Mouse (Mus musculus) midbrain, embryonic 10.5 days (tissue): Measurements from ENCODE around the gene Zfp526. TPM values are rescaled to one million over a fixed set of nuclear protein-coding genes. Genes with fewer than 3 reads are reported as not detected.

ENCODE experiments used
- DNase-seq: peaks from one replicate; pipeline ENCODE4 v3.0.0-alpha.2; 2017; ENCODE audit warnings: low spot score
- H3K27ac ChIP-seq: fragments of 300-500 bp; sonication (generic); replicated peaks from 2 replicates; pipeline ENCODE4 v1.5.1; 2016; ENCODE audit warnings: mild to moderate bottlenecking
- H3K27me3 ChIP-seq: fragments of 300-500 bp; sonication (generic); 2 replicates; pipeline ENCODE4 v1.6.1; 2016; ENCODE audit warnings: low read depth, mild to moderate bottlenecking; ENCODE audit not compliant: poor library complexity, severe bottlenecking
- H3K36me3 ChIP-seq: fragments of 300-500 bp; sonication (generic); 2 replicates; pipeline ENCODE4 v1.6.1; 2016; ENCODE audit warnings: mild to moderate bottlenecking, moderate library complexity
- H3K4me1 ChIP-seq: fragments of 300-500 bp; sonication (generic); 2 replicates; pipeline ENCODE4 v1.6.1; 2016
- H3K4me3 ChIP-seq: fragments of 300-500 bp; sonication (generic); 2 replicates; pipeline ENCODE4 v1.5.1; 2016; ENCODE audit warnings: mild to moderate bottlenecking, moderate library complexity
- H3K9me3 ChIP-seq: fragments of 300-500 bp; sonication (generic); replicated peaks from 2 replicates; pipeline ENCODE4 v1.6.1; 2016; ENCODE audit warnings: mild to moderate bottlenecking
- WGBS: fragments of 180-500 bp; shearing (Covaris S2); methylation state at CpG from one replicate; pipeline ENCODE4 v1.1.7; 2016; 5-methylcytosine and 5-hydroxymethylcytosine counted together
- polyA plus RNA-seq: library from polyadenylated mRNA; unstranded; fragments of >200 nt; fragmentation: Nextera tagmentation; extraction: Ambion mirVana; gene quantifications from 2 replicates; pipeline ENCODE4 v1.2.1, GENCODE M21; 2016

Zfp526 gene
- polyA plus RNA-seq, 1 experiment from 2014 or later, result 2.7 TPM

- no peak for DNase-seq
- WGBS, result 67% methylated on average over 12 of the region's 12 CpGs
- no peaks in the 10 kb centered on the region for H3K27me3 ChIP-seq
- H3K9me3 ChIP-seq, result no peaks in the 10 kb centered on the region
- H3K4me1 ChIP-seq, result peaks cover 52% of the 10 kb centered on the region
- peaks cover 11% of the 10 kb centered on the region; the same call in 1 of the 2 replicates for H3K36me3 ChIP-seq
- H3K27ac ChIP-seq, result no peak overlapping the region
- H3K4me3 ChIP-seq, result 0 out of 2 replicates have a peak overlapping the region, but pooled peaks have one; percentile 81
Observed at GRCm38 (mm10) chr7:25217653-25218395, 3.4 kb upstream of the Zfp526 start.

GRCm38 (mm10) chr7:25218705-25219415 is 2.4 kb upstream of the Zfp526 start:
- WGBS, result under 1% methylated on average over 53 of the region's 53 CpGs
- DNase-seq, result peak; percentile 85
- Histone ChIP-seq H3K9me3 (no peaks in the 10 kb centered on the region), H3K27ac (peak overlapping the region; percentile 90), H3K4me3 (peak overlapping the region; percentile 81), H3K36me3 (peaks cover 15% of the 10 kb centered on the region), H3K4me1 (peaks cover 55% of the 10 kb centered on the region), H3K27me3 (no peaks in the 10 kb centered on the region)

- Histone ChIP-seq H3K27me3 (no peaks in the 10 kb centered on the region), H3K4me3 (peak overlapping the region; percentile 81), H3K27ac (peak overlapping the region; percentile 90), H3K36me3 (peaks cover 18% of the 10 kb centered on the region), H3K9me3 (no peaks in the 10 kb centered on the region), H3K4me1 (peaks cover 55% of the 10 kb centered on the region)
- WGBS, result under 1% methylated on average over 16 of the region's 16 CpGs
- no peak for DNase-seq
Observed at GRCm38 (mm10) chr7:25219416-25219750, 1.8 kb upstream of the Zfp526 start.

GRCm38 (mm10) chr7:25219756-25220456 is 1.3 kb upstream of the Zfp526 start:
- Histone ChIP-seq H3K36me3 (peaks cover 23% of the 10 kb centered on the region), H3K4me1 (peaks cover 55% of the 10 kb centered on the region), H3K4me3 (peak overlapping the region; percentile 81), H3K9me3 (no peaks in the 10 kb centered on the region), H3K27me3 (no peaks in the 10 kb centered on the region), H3K27ac (peak overlapping the region; percentile 90)
- peak; percentile 92 for DNase-seq
- 3% methylated on average over 31 of the region's 31 CpGs for WGBS

- Histone ChIP-seq H3K27me3 (no peaks in the 10 kb centered on the region), H3K4me3 (peak within 1 kb of the TSS; percentile 81), H3K9me3 (no peaks in the 10 kb centered on the region), H3K27ac (peak within 1 kb of the TSS; percentile 90), H3K36me3 (peaks cover 25% of the 10 kb centered on the region), H3K4me1 (peaks cover 55% of the 10 kb centered on the region)
- 11% methylated on average over 20 of the region's 20 CpGs for WGBS
- DNase-seq, result peak; percentile 23
Observed at GRCm38 (mm10) chr7:25220457-25221101, 646 bp upstream of the Zfp526 start, which contains the start of gene Dedd2. Gene Dedd2 (minus strand): TSS chr7:25220615.

- Histone ChIP-seq H3K4me3 (peak overlapping the region; percentile 81), H3K4me1 (peaks cover 55% of the 10 kb centered on the region), H3K27me3 (no peaks in the 10 kb centered on the region), H3K9me3 (no peaks in the 10 kb centered on the region), H3K36me3 (peaks cover 43% of the 10 kb centered on the region), H3K27ac (peak overlapping the region; percentile 90)
- 89% methylated on average over 10 of the region's 10 CpGs for WGBS
- DNase-seq, result no peak
Observed at GRCm38 (mm10) chr7:25222275-25222967, 1.2 kb downstream of the Zfp526 start.

GRCm38 (mm10) chr7:25227523-25228300 is 6.5 kb downstream of the Zfp526 start:
- H3K4me1 ChIP-seq, result peaks cover 4% of the 10 kb centered on the region
- H3K36me3 ChIP-seq, result peaks cover 96% of the 10 kb centered on the region
- no peak overlapping the region for H3K4me3 ChIP-seq
- 88% methylated on average over 1 of the region's 1 CpGs for WGBS
- no peaks in the 10 kb centered on the region for H3K27me3 ChIP-seq
- DNase-seq, result no peak
- H3K9me3 ChIP-seq, result no peaks in the 10 kb centered on the region
- no peak overlapping the region for H3K27ac ChIP-seq

GRCm38 (mm10) chr7:25230690-25231285 is 9.6 kb downstream of the Zfp526 start:
- no peak for DNase-seq
- Histone ChIP-seq H3K9me3 (no peaks in the 10 kb centered on the region), H3K4me3 (no peak overlapping the region), H3K27ac (no peak overlapping the region), H3K4me1 (peaks cover 9% of the 10 kb centered on the region), H3K27me3 (no peaks in the 10 kb centered on the region), H3K36me3 (peaks cover 100% of the 10 kb centered on the region)
- WGBS, result 94% methylated on average over 9 of the region's 9 CpGs

GRCm38 (mm10) chr7:25232101-25232648 is 10.9 kb downstream of the Zfp526 start:
- no peak overlapping the region for H3K27ac ChIP-seq
- WGBS, result 73% methylated on average over 5 of the region's 5 CpGs
- H3K9me3 ChIP-seq, result no peaks in the 10 kb centered on the region
- no peak for DNase-seq
- no peaks in the 10 kb centered on the region for H3K27me3 ChIP-seq
- H3K4me3 ChIP-seq, result 0 out of 2 replicates have a peak overlapping the region, but pooled peaks have one; percentile 5
- H3K36me3 ChIP-seq, result peaks cover 87% of the 10 kb centered on the region
- H3K4me1 ChIP-seq, result peaks cover 21% of the 10 kb centered on the region

- 81% methylated on average over 2 of the region's 2 CpGs for WGBS
- DNase-seq, result no peak
Observed at GRCm38 (mm10) chr7:25233061-25233460, 11.8 kb downstream of the Zfp526 start.

GRCm38 (mm10) chr7:25235526-25235925 is 14.3 kb downstream of the Zfp526 start:
- H3K27ac ChIP-seq, result no peak overlapping the region
- peaks cover 38% of the 10 kb centered on the region for H3K4me1 ChIP-seq
- no peaks in the 10 kb centered on the region for H3K27me3 ChIP-seq
- H3K4me3 ChIP-seq, result peak overlapping the region; percentile 98; the same call in 1 of the 2 replicates
- H3K36me3 ChIP-seq, result peaks cover 53% of the 10 kb centered on the region
- H3K9me3 ChIP-seq, result no peaks in the 10 kb centered on the region
- DNase-seq, result no peak
- WGBS, result 94% methylated on average over 5 of the region's 5 CpGs

More at GRCm38 (mm10) chr7:25233061-25233460, 11.8 kb downstream of the Zfp526 start:
- no peaks in the 10 kb centered on the region for H3K27me3 ChIP-seq
- no peak overlapping the region for H3K4me3 ChIP-seq
- H3K4me1 ChIP-seq, result peaks cover 21% of the 10 kb centered on the region
- H3K9me3 ChIP-seq, result no peaks in the 10 kb centered on the region
- H3K27ac ChIP-seq, result no peak overlapping the region
- peaks cover 78% of the 10 kb centered on the region for H3K36me3 ChIP-seq
